Mouse (Mus musculus) B cell, adult 2 months (primary cell): ENCODE results near the gene Tyw1.
A peak's percentile ranks its signal among the peaks of the same experiment; 100 is the strongest.

ENCODE experiments used
- DNase-seq, 2 experiments: peaks; one replicate each; pipeline ENCODE4 v3.0.0; 2022

The Tyw1 gene

GRCm38 (mm10) chr5:130255017-130255720, at the start of gene Tyw1, which contains the start of gene Sbds:
TSS of gene Tyw1 (plus strand) at chr5:130255619.
TSS of gene Sbds (minus strand) at chr5:130255530.
- peak; percentile 96 to 97 for DNase-seq

GRCm38 (mm10) chr5:130207299-130207698, 48.1 kb upstream of the Tyw1 start:
- no peak for DNase-seq

GRCm38 (mm10) chr5:130212956-130213355, 42.5 kb upstream of the Tyw1 start:
- no peak for DNase-seq

- DNase-seq, result no peak
Observed at GRCm38 (mm10) chr5:130216781-130217180, 38.6 kb upstream of the Tyw1 start, which contains the start of gene Tmem248. TSS of gene Tmem248 (plus strand) at chr5:130217081.

GRCm38 (mm10) chr5:130217406-130217805, 38.0 kb upstream of the Tyw1 start:
- DNase-seq, result no peak

GRCm38 (mm10) chr5:130218336-130218735, 37.1 kb upstream of the Tyw1 start:
- DNase-seq, result no peak

- DNase-seq, result no peak
Observed at GRCm38 (mm10) chr5:130221316-130221715, 34.1 kb upstream of the Tyw1 start.

- no peak for DNase-seq
Observed at GRCm38 (mm10) chr5:130221760-130222145, 33.7 kb upstream of the Tyw1 start.

GRCm38 (mm10) chr5:130222146-130223004, 33.0 kb upstream of the Tyw1 start:
- peak; percentile 94 to 95 for DNase-seq

GRCm38 (mm10) chr5:130226790-130227189, 28.6 kb upstream of the Tyw1 start:
- DNase-seq, result no peak

- DNase-seq, result no peak
Observed at GRCm38 (mm10) chr5:130228120-130228519, 27.3 kb upstream of the Tyw1 start.

- no peak for DNase-seq
Observed at GRCm38 (mm10) chr5:130236302-130236701, 19.1 kb upstream of the Tyw1 start.

GRCm38 (mm10) chr5:130239236-130239635, 16.2 kb upstream of the Tyw1 start:
- DNase-seq, result no peak

- no peak for DNase-seq
Observed at GRCm38 (mm10) chr5:130239856-130240255, 15.6 kb upstream of the Tyw1 start.

GRCm38 (mm10) chr5:130241426-130241825, 14.0 kb upstream of the Tyw1 start:
- DNase-seq, result no peak

GRCm38 (mm10) chr5:130247823-130248222, 7.6 kb upstream of the Tyw1 start:
- no peak for DNase-seq

GRCm38 (mm10) chr5:130254164-130255016, 1.0 kb upstream of the Tyw1 start:
- no peak for DNase-seq

- DNase-seq, result peak in 1 of 2 experiments; percentile 30
Observed at GRCm38 (mm10) chr5:130255799-130256525, 543 bp downstream of the Tyw1 start.

- peak; percentile 90 to 92 for DNase-seq
Observed at GRCm38 (mm10) chr5:130256678-130257271, 1.4 kb downstream of the Tyw1 start.

GRCm38 (mm10) chr5:130257303-130257702, 1.9 kb downstream of the Tyw1 start:
- DNase-seq, result no peak

- no peak for DNase-seq
Observed at GRCm38 (mm10) chr5:130263454-130263853, 8.0 kb downstream of the Tyw1 start.
